Mouse (Mus musculus) induced T-regulatory cell, adult 2 months (primary cell): ENCODE measurements around the gene Cops9.

Source experiments
- DNase-seq: peaks from one replicate; pipeline ENCODE4 v3.0.0-alpha.2; 2012; ENCODE audit warnings: low read depth

Gene Cops9

DNA sequence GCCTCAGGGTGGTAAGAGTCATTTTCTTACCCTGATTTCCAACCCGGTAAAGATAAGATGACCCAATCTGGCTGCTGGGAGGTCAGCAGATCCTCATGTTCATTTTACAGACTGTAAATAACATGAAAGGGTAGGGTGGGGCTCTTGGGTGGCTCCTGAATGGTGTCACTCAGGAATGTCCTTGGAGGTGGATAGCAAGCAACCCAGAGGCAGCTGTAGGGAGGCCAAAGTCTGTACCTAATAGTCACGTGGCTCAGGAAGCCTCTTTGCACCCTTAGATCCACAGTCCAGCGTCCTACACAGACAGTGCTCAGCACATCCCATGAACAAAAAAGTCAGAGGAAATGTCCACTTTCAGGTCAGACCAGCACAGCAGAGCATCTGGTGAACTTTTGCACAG, 45.8 kb downstream of the Cops9 start:
- no peak for DNase-seq

DNA sequence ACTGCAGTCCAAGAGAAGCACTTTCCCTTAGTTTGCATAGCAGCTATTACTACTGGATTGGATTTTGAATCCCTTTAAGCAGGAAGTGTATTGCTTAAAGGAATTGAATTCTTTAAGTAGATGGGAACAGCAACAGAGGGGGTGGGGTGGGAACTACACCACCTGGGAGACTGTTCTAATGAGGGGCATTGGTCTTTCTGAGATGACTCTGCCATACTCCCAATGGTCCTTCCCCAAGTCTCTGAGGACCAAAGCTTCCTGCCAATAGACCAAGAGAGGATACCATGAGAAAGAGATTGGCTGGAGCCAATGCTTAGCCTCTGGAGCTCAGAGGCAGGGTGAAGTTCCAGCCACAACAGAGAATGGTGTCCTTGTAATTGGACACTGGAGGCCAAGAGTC, 47.7 kb downstream of the Cops9 start, which contains the start of gene Olfr1411:
TSS of gene Olfr1411 (plus strand) at position 301 of the 400 bp plus-strand sequence.
- DNase-seq: no peak
